Mouse (Mus musculus) frontal cortex, postnatal 14 days (tissue): ENCODE measurements at regions not wholly inside any gene's neighbourhood (a gene's known extent, or its start where the extent isn't known, plus 50 kb on each side); places are given as distances from the start of the nearest gene placed in this dataset.
A peak's percentile ranks its signal among the peaks of the same experiment; 100 is the strongest.

Source experiments
- DNase-seq, 2 experiments: peaks; one replicate each; pipeline ENCODE4 v3.0.0; 2022; ENCODE audit warnings: low spot score in 2 of 2

DNA sequence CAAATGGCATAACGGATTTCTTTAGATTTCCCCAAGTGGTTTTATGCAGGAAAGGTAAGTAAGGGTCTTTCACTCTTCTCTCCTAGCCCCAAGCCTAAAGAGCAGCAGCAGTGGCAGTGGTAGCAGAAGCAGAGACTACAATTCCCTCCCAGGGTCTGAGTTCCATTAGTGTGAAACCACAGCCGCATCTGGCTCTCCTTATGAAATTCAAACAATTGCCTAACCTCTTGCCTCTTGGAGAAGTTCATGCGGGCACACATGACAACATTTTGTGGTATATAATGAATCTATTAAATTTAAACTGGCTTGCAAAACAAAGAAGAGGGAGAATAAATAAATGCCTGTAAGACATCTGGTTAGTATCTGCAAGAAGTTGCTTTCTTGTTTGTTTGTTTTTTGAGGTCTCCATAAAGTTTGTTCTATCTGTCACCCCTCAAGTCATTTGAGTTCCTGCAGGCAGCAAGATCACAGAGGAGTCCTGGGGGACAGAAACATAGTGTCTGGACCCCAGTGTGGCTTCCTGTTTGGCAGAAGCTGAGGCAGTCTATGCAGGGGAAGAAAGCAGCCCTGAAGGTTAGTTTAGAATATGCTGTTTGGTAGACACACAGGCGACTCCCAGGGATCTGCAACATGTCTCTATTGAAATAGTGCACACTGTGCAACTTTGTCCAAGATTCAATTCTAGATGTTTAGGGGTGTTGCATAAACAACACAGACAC is 578.9 kb downstream of the Kctd12 start:
- no peak for DNase-seq

DNA sequence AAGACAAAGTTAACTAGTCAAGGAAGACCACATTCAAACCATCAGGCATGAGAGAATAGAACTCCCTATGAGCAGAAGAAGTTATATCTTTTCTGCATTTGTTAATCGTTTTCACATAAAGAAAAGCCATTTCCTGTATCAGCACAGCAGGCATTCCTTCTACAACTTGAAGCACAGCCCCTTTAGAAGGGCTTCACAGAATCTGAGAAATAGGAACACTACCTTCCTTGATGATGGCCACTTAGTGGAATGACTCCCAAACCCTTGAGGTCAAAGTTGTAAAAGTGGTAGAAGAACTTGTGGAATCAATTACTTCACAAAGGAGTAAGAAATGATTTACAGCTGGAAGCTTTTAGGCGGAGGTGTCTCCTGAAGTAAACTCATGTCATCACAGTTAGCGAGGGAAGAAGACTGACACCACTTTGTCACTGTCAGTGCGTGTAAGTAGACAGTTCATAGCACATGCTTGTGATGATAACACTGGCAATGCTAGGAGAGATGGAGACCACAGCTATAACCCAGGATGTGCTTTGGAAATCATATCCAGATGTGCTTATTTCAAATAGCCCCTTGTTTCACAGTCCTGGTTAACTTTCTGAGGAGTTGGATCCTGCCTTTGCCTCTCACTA is 580.3 kb downstream of the Kctd12 start:
- no peak for DNase-seq

DNA sequence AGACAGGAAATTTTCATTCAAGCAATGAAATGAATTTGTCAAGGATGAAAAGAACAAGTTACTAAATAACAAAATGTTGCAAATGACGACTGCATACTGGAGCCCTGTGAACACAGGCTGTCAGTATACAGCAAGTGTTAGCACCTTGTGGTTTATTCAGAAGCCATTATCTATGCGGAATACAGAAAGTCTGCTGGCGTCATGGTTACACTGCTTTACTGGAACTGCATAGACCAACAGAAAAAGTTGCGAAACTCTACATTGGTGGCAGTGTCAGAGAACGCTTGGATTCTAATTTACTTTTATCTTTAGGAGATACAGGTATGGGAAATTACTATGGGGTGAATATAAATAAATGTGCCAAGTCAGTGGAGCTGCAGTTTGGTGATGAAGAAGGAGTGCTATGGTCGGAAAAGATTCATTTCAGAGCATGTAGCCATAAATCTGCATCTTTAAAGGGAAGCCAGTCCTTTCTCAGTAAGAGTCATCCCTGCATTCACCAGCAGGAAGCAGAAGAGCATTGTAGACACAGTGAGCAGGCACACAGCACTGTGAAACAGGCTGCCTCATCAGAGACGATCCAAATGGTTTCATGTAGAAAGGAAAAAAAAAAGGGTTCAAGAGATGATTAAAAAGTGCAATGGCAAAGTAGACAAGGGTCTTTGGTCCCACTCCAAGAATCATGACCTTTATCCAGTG is 586.3 kb downstream of the Kctd12 start:
- DNase-seq, result no peak

- DNase-seq, result no peak
These were observed 590.1 kb downstream of the Kctd12 start for GRCm38 (mm10) chr14:102392351-102392750.

GRCm38 (mm10) chr14:102372994-102373567 is 609.4 kb downstream of the Kctd12 start:
- no peak for DNase-seq

- DNase-seq, result no peak
These were observed 620.8 kb downstream of the Kctd12 start for GRCm38 (mm10) chr14:102361589-102361988.

- DNase-seq, result no peak
These were observed 599.7 kb downstream of the Lmo7 start for GRCm38 (mm10) chr14:102329409-102329808.

DNA sequence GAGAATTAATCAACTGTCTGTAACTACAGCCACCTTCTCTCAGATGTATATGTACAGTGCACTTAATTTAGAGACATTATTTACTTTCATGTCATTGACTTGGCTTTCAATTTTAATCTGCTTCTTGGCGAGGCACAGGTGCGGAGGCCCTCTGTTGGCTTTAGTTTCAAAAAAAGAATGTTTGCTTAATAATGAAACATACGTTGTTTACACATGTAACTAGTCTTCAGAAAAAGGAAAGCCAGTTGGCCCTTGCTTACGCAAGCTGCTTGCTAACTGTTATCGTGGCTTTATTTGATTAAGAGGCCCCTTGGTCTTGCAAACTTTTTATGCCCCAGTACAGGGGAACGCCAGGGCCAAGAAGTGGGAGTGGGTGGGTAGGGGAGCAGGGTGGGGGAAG is 576.6 kb downstream of the Lmo7 start:
- no peak for DNase-seq

- no peak for DNase-seq
These were observed 573.1 kb downstream of the Lmo7 start for GRCm38 (mm10) chr14:102302826-102303225.

DNA sequence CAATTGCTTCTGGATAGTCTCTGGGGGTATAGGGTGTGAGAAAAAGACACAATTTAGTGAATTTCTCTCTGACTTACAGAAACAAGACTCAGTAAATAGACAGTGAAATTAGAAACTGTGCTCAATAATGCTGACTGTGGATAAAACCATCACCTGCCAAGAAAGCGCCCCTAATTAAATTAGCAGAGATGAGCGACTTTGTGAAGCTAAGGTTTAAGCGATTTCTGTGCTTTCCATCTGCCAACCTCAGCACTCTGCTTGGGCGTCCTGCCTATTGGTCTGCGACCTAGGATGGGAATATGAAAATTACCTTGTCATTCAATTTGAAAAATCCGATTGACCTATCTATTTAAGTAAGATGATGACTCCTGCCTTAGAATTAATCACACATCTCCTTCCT is 570.5 kb downstream of the Lmo7 start:
- no peak for DNase-seq

GRCm38 (mm10) chr14:102291361-102291760 is 561.6 kb downstream of the Lmo7 start:
- DNase-seq, result no peak

- DNase-seq, result no peak
These were observed 520.3 kb downstream of the Lmo7 start for GRCm38 (mm10) chr14:102250076-102250475.

- no peak for DNase-seq
These were observed 518.8 kb downstream of the Lmo7 start for GRCm38 (mm10) chr14:102248581-102248980.

GRCm38 (mm10) chr14:102248023-102248422 is 518.3 kb downstream of the Lmo7 start:
- DNase-seq, result no peak

DNA sequence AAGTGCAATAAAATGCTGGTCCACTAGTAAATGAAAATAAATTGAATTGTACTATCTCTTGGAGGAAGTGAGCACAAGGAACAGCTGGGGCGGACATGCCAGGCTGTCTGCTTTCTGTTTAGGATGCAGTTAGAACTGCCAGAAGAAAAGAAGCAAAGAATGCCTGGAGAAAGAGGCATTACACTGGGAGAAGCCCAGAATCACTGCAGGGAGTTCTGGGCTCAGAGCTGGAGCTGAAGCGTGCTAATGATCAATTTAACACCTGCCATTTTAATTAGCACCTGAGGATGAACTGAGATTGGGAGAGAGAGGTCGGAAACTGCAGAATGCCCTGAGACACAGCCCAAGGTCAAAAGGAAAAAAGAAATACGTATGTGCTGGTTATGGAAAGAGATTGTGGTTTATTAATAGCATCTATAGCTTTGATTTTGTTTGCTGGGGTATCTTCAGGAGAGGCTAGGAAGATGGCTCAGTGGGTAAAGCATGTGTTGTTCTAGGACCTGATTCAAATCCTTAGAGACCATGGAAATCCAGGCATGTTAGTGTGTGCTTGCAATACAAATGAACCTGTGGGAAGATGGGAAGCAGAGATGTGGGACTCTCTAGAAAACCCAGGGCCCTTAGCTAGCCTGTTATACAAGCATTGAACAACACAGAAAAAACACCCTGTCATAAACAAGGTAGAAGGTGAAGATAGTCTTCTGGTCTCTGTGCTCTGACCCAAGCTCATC is 514.2 kb downstream of the Lmo7 start:
- DNase-seq, result no peak

DNA sequence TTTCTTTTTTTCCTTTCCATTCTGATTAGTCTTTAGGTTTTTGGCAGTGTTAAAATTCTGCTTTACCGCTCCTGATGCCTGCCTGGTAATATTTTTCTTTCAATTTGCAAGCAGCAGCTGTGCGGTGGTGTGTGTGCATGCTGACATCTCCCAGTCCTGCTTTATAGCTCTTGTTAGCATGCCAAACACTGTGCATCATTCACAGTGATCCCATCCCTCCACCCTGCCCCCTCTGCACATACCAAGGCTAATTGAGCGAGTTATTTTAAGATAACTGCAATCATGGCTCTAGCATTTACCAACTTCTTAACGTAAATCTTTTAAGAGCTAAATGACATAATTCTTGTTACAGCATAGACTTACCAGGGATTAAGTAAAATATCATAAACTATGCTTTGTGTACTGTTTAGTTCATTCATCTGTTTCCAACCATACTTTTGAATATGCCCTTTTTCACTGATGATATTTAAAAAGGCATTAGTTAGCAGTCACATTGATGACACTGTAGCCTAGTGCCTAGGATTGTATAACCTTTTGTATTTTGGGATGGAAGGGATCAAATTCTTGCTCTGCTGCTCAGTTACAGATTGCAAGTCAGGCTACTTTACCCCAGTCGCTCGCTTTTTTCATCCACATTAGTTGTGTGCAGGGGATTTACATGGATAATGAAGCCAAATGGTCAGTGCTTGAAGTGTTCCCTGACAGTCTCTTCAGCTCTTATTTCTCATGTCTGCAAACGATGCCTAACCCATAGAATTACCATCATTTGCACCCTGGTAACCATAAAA is 487.0 kb downstream of the Lmo7 start:
- DNase-seq, result peak; percentile 7 to 8

GRCm38 (mm10) chr14:102215267-102215964 is 485.7 kb downstream of the Lmo7 start:
- no peak for DNase-seq

- DNase-seq, result no peak
These were observed 482.3 kb downstream of the Lmo7 start for GRCm38 (mm10) chr14:102212079-102212478.

DNA sequence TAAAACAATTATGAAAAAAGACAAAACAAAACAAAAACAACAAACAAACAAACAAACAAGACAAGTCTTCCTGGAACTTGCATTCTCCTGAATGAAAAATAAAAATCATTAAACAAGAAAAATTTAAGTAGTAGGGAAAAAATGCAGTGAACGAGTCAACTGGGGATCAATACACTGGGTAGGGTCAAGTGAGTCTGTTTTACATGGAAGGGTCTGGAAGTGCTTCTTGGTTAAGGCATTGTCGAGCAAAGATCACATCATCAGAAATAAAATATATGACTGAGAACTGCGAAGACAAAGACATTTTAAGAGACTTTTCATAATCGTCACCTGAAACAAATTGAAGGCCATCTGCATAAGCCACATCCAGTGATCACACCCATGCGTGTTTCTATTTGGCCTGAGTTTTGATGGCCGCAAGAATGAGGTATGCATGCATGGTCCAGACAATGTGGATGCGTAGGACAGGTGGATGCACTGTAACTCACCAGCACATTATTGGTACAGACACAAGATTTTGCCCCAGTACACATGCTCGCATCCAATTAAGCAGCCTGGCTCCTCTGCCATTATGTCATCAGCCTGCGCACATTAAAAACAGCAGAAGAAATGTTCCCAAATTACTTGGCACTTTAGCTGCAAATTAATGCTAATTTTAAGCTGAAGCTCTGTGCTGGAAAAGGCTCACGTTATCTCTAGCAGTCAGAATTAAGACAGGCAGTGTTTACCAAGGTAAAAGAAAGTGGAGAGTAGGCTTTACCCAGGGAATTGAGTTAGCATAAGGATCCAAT is 475.3 kb downstream of the Lmo7 start:
- DNase-seq, result no peak

GRCm38 (mm10) chr14:102199430-102199829 is 469.7 kb downstream of the Lmo7 start:
- peak; percentile 39 to 47 for DNase-seq
